Mouse (Mus musculus) MEL (cell line): ENCODE measurements around the gene Ager. TPM values are rescaled to one million over a fixed set of nuclear protein-coding genes. Genes with fewer than 3 reads are reported as not detected.

ENCODE experiments used
- DNase-seq: peaks from one replicate; pipeline ENCODE4 v3.0.0; 2011; ENCODE audit warnings: low read depth, low spot score
- H3K27ac ChIP-seq: 2 replicates; pipeline ENCODE4 v1.5.1; 2012; ENCODE audit warnings: low read depth, mild to moderate bottlenecking, control low read depth, low read length, moderate library complexity; ENCODE audit not compliant: control insufficient read depth
- H3K27me3 ChIP-seq, 2 experiments: fragments of 150-350 bp in 1 of 2; sonication (generic) in 1 of 2; 2 replicates each; pipeline ENCODE4 v1.6.1; 2012; ENCODE audit warnings: low read length in 2 of 2, mild to moderate bottlenecking in 2 of 2, improper control_type of control experiment in 1 of 2, moderate library complexity in 1 of 2; ENCODE audit not compliant: insufficient read depth in 2 of 2, control insufficient read depth in 1 of 2
- H3K36me3 ChIP-seq, 2 experiments: 2 replicates each; pipeline ENCODE4 v1.6.1; 2012 to 2014; ENCODE audit warnings: low read length in 2 of 2, improper control_type of control experiment in 1 of 2, inconsistent platforms in 1 of 2, mild to moderate bottlenecking in 1 of 2; ENCODE audit not compliant: insufficient read depth in 2 of 2, control insufficient read depth in 1 of 2
- H3K4me1 ChIP-seq, 2 experiments: fragments of 150-350 bp in 1 of 2; sonication (generic) in 1 of 2; 2 replicates each; pipeline ENCODE4 v1.6.1; 2012; ENCODE audit warnings: low read length in 2 of 2, improper control_type of control experiment in 1 of 2, mild to moderate bottlenecking in 1 of 2; ENCODE audit not compliant: insufficient read depth in 2 of 2, control insufficient read depth in 1 of 2
- H3K4me3 ChIP-seq, 2 experiments: fragments of 150-350 bp in 1 of 2; sonication (generic) in 1 of 2; 2 replicates each; pipeline ENCODE4 v1.5.1; 2012; ENCODE audit warnings: low read depth in 2 of 2, low read length in 2 of 2, mild to moderate bottlenecking in 2 of 2, moderate library complexity in 2 of 2, control low read depth in 1 of 2, improper control_type of control experiment in 1 of 2; ENCODE audit not compliant: control insufficient read depth in 1 of 2, insufficient read depth in 1 of 2
- H3K79me2 ChIP-seq: 2 replicates; pipeline ENCODE4 v1.6.1; 2012; ENCODE audit warnings: mild to moderate bottlenecking, low read length, moderate library complexity; ENCODE audit not compliant: control insufficient read depth, poor library complexity, insufficient read depth
- H3K9ac ChIP-seq: 2 replicates; pipeline ENCODE4 v1.6.1; 2012; ENCODE audit warnings: low read depth, mild to moderate bottlenecking, control low read depth, low read length, moderate library complexity; ENCODE audit not compliant: control insufficient read depth, poor library complexity, severe bottlenecking
- H3K9me3 ChIP-seq: fragments of 150-350 bp; sonication (generic); replicated peaks from 2 replicates; pipeline ENCODE4 v1.6.1; 2012; ENCODE audit warnings: mild to moderate bottlenecking, low read length, improper control_type of control experiment, moderate library complexity; ENCODE audit not compliant: insufficient read depth
- BHLHE40 ChIP-seq: IDR thresholded peaks from 2 replicates; pipeline ENCODE4 v1.6.1; 2012; ENCODE audit warnings: low read depth, mild to moderate bottlenecking, inconsistent platforms, low read length, improper control_type of control experiment, borderline replicate concordance
- CHD2 ChIP-seq: IDR thresholded peaks from 2 replicates; pipeline ENCODE4 v1.6.1; 2011; ENCODE audit warnings: low read length, improper control_type of control experiment
- E2F4 ChIP-seq: IDR thresholded peaks from 2 replicates; pipeline ENCODE4 v1.6.1; 2011; ENCODE audit warnings: low read depth, low read length, improper control_type of control experiment, borderline replicate concordance
- ELF1 ChIP-seq: IDR thresholded peaks from 2 replicates; pipeline ENCODE4 v1.6.1; 2014; ENCODE audit warnings: low read depth, mild to moderate bottlenecking, inconsistent platforms, low read length, improper control_type of control experiment, moderate library complexity
- GATA1 ChIP-seq: IDR thresholded peaks from 2 replicates; pipeline ENCODE4 v1.6.1; 2011; ENCODE audit warnings: low read depth, low read length, improper control_type of control experiment
- HCFC1 ChIP-seq: IDR thresholded peaks from 2 replicates; pipeline ENCODE4 v1.6.1; 2012; ENCODE audit warnings: low read depth, mild to moderate bottlenecking, inconsistent platforms, low read length, improper control_type of control experiment, moderate library complexity
- MAFK ChIP-seq: IDR thresholded peaks from 2 replicates; pipeline ENCODE4 v1.6.1; 2011; ENCODE audit warnings: low read depth, mild to moderate bottlenecking, low read length, improper control_type of control experiment, borderline replicate concordance
- MAZ ChIP-seq: IDR thresholded peaks from 2 replicates; pipeline ENCODE4 v1.6.1; 2012; ENCODE audit warnings: low read depth, mild to moderate bottlenecking, inconsistent platforms, low read length, improper control_type of control experiment
- MEF2A ChIP-seq: IDR thresholded peaks from 2 replicates; pipeline ENCODE4 v1.6.1; 2014; ENCODE audit warnings: low read depth, mild to moderate bottlenecking, inconsistent platforms, low read length, improper control_type of control experiment; ENCODE audit not compliant: poor library complexity, insufficient replicate concordance, severe bottlenecking; ENCODE audit errors: extremely low read depth
- MYB ChIP-seq: IDR thresholded peaks from 2 replicates; pipeline ENCODE4 v1.6.1; 2011; ENCODE audit warnings: mild to moderate bottlenecking, low read depth, low read length, improper control_type of control experiment
- MYC ChIP-seq: IDR thresholded peaks from 2 replicates; pipeline ENCODE4 v1.6.1; 2011; ENCODE audit warnings: low read depth, mild to moderate bottlenecking, low read length, improper control_type of control experiment, moderate library complexity
- NRF1 ChIP-seq: IDR thresholded peaks from 2 replicates; pipeline ENCODE4 v1.6.1; 2014; ENCODE audit warnings: low read depth, mild to moderate bottlenecking, inconsistent platforms, low read length, improper control_type of control experiment, moderate library complexity; ENCODE audit not compliant: poor library complexity, insufficient read depth, severe bottlenecking
- POLR2A ChIP-seq, 2 experiments: IDR thresholded peaks; 2 replicates each; pipeline ENCODE4 v1.6.1; 2011 to 2012; ENCODE audit warnings: low read length in 2 of 2, mild to moderate bottlenecking in 2 of 2, control low read depth in 1 of 2, improper control_type of control experiment in 1 of 2, low read depth in 1 of 2, moderate library complexity in 1 of 2; ENCODE audit not compliant: control insufficient read depth in 1 of 2, insufficient read depth in 1 of 2, poor library complexity in 1 of 2
- POLR2AphosphoS2 ChIP-seq: IDR thresholded peaks from 2 replicates; pipeline ENCODE4 v1.6.1; 2011; ENCODE audit warnings: low read length, improper control_type of control experiment
- POLR2AphosphoS5 ChIP-seq: IDR thresholded peaks from 2 replicates; pipeline ENCODE4 v1.6.1; 2012; ENCODE audit warnings: low read depth, borderline replicate concordance, mild to moderate bottlenecking, inconsistent platforms, low read length, moderate library complexity, mixed read lengths
- RAD21 ChIP-seq: IDR thresholded peaks from 2 replicates; pipeline ENCODE4 v1.6.1; 2011; ENCODE audit warnings: mild to moderate bottlenecking, low read depth, low read length, improper control_type of control experiment
- SMC3 ChIP-seq: IDR thresholded peaks from 2 replicates; pipeline ENCODE4 v1.6.1; 2011; ENCODE audit warnings: low read depth, low read length, improper control_type of control experiment
- TAL1 ChIP-seq: IDR thresholded peaks from 2 replicates; pipeline ENCODE4 v1.6.1; 2012; ENCODE audit warnings: mild to moderate bottlenecking, inconsistent platforms, low read length, moderate library complexity, mixed read lengths
- TBP ChIP-seq: IDR thresholded peaks from 2 replicates; pipeline ENCODE4 v1.8.0; 2011; ENCODE audit warnings: low read depth, low read length, improper control_type of control experiment
- TCF12 ChIP-seq: IDR thresholded peaks from 2 replicates; pipeline ENCODE4 v1.6.1; 2014; ENCODE audit warnings: low read depth, mild to moderate bottlenecking, inconsistent platforms, low read length, improper control_type of control experiment, moderate library complexity
- UBTF ChIP-seq: IDR thresholded peaks from 2 replicates; pipeline ENCODE4 v1.6.1; 2012; ENCODE audit warnings: low read depth, mild to moderate bottlenecking, inconsistent platforms, low read length, improper control_type of control experiment, moderate library complexity, borderline replicate concordance; ENCODE audit not compliant: insufficient read depth
- USF1 ChIP-seq: IDR thresholded peaks from 2 replicates; pipeline ENCODE4 v1.6.1; 2014; ENCODE audit warnings: low read depth, mild to moderate bottlenecking, inconsistent platforms, low read length, improper control_type of control experiment, moderate library complexity
- ZNF384 ChIP-seq: IDR thresholded peaks from 2 replicates; pipeline ENCODE4 v1.6.1; 2012; ENCODE audit warnings: low read depth, mild to moderate bottlenecking, inconsistent platforms, low read length, improper control_type of control experiment
- polyA plus RNA-seq, 2 experiments: library from polyadenylated mRNA; stranded (reverse) in 1 of 2; unstranded in 1 of 2; fragments of >175 nt in 1 of 2; fragments of >200 nt in 1 of 2; gene quantifications; 2 replicates each; pipeline versions ENCODE4 v1.2.1 to v1.2.4; 2012; ENCODE audit warnings: low replicate concordance in 2 of 2, low read depth in 1 of 2; ENCODE audit not compliant: insufficient read length in 2 of 2, insufficient read depth in 1 of 2, missing spikeins in 1 of 2
- total RNA-seq: library from RNA; depleted of rRNA; stranded (reverse); fragments of 300-350 nt; gene quantifications from 2 replicates; pipeline ENCODE4 v1.2.3, GENCODE M21; 2012

Ager gene
- total and polyA plus RNA-seq, 3 experiments, result 0.27 to 3.7 TPM; not detected in 1

DNA sequence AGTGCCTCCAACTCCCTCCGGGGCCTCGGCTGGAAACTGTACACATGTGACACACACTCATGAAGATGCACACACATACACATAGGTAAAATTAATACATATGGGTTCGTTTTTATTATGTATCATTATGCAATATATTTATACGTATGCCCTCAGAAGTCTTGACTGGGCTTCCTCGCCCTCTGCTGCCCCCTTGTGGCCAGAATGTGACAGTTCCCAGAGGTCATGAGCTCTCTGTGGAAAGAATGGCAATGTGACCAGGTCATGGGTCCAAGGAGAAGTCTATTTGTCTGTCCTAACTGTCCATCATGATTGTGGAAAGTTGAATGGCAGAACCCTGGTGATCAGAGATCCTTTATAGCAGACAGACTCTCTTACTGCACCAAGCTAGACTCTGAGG lies 42.2 kb upstream of the Ager start (continued):
- no peak for TF ChIP-seq MAFK
- no peak for TF ChIP-seq MAZ
- no peak for TF ChIP-seq ELF1
- no peak for TF ChIP-seq MYC
- TF ChIP-seq TBP, result no peak
- TF ChIP-seq TCF12, result no peak
- no peak for TF ChIP-seq E2F4
- TF ChIP-seq POLR2AphosphoS2, result no peak

DNA sequence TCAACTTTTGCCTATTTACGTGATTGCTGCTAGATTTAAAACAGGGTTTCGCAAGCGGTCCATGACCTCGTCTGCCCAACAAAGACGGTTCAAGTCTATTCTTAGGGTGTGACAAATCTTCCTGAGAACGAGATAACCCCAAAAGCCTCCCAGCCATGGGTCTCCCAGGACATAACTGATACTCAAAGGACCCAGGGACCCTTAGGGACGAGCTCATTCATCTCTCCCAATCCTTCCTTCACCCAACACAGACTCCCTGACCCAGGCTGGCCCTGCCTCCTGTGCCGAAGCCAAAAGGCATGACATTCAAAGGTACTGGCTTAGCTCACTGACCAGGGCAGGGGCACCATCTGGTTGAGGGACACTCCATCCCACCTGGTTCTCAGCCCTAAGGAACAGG lies 41.3 kb upstream of the Ager start:
- Histone ChIP-seq H3K4me1 (peaks cover 5 to 13% of the 10 kb centered on the region in 2 experiments), H3K36me3 (peaks cover 0 to 8% of the 10 kb centered on the region in 2 experiments; a peak in 2 of 4 replicates), H3K9me3 (no peaks in the 10 kb centered on the region), H3K4me3 (no peak overlapping the region), H3K9ac (no peak overlapping the region), H3K27me3 (no peaks in the 10 kb centered on the region; a peak in 2 of 4 replicates), H3K79me2 (no peaks in the 10 kb centered on the region), H3K27ac (no peak overlapping the region)
- DNase-seq, result no peak
- TF ChIP-seq RAD21, result no peak
- no peak for TF ChIP-seq TAL1
- TF ChIP-seq POLR2AphosphoS2, result no peak
- TF ChIP-seq CHD2, result no peak
- no peak for TF ChIP-seq ZNF384
- no peak for TF ChIP-seq MAZ
- no peak for TF ChIP-seq MAFK
- TF ChIP-seq POLR2A (IDR thresholded peaks at IDR 0.05; ENCODE audit: control insufficient read depth in 1 of 2, insufficient read depth in 1 of 2, low read depth in 1 of 2, low read length in 2 of 2, poor library complexity in 1 of 2), result no peak
- TF ChIP-seq HCFC1, result no peak
- TF ChIP-seq MYB, result no peak
- TF ChIP-seq USF1, result no peak
- TF ChIP-seq TBP, result no peak
- TF ChIP-seq ELF1, result no peak
- TF ChIP-seq BHLHE40, result no peak
- no peak for TF ChIP-seq UBTF
- no peak for TF ChIP-seq GATA1
- no peak for TF ChIP-seq NRF1
- no peak for TF ChIP-seq SMC3
- no peak for TF ChIP-seq POLR2AphosphoS5
- TF ChIP-seq MEF2A, result no peak
